Mouse (Mus musculus): ENCODE results near the gene Rab10. TPM values are rescaled to one million over a fixed set of nuclear protein-coding genes. Genes with fewer than 3 reads are reported as not detected.

Rab10 gene
- total RNA-seq, 1 experiment from 2014 or later, result 227 TPM

- no peak for DNase-seq
Observed at GRCm38 (mm10) chr12:3296056-3296455, 13.7 kb downstream of the Rab10 start.

- DNase-seq, result no peak
Observed at GRCm38 (mm10) chr12:3291849-3292248, 17.9 kb downstream of the Rab10 start.

- no peak for DNase-seq
Observed at GRCm38 (mm10) chr12:3291038-3291437, 18.7 kb downstream of the Rab10 start.

GRCm38 (mm10) chr12:3288440-3288839 lies 21.3 kb downstream of the Rab10 start:
- no peak for DNase-seq

DNA sequence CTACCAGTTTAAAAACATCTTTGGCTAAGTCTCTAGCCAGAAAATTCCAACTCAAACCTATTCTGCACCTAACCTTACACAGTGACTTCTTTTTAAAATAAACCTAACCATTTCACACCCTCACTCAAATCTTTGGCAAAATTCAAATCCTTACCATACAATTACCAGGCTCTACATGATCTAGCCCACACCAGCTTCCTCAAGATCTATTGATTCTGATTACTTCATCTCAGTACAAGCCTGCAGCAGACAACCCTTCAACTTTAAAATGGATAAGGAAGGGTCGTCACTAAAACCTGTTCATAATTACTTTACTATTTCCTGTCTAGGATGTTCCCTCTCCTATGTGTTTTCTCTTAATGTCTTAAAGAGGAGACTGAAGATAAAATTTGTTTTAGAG lies 23.9 kb downstream of the Rab10 start:
- DNase-seq, result no peak

GRCm38 (mm10) chr12:3285377-3285776 lies 24.4 kb downstream of the Rab10 start:
- no peak for DNase-seq

DNA sequence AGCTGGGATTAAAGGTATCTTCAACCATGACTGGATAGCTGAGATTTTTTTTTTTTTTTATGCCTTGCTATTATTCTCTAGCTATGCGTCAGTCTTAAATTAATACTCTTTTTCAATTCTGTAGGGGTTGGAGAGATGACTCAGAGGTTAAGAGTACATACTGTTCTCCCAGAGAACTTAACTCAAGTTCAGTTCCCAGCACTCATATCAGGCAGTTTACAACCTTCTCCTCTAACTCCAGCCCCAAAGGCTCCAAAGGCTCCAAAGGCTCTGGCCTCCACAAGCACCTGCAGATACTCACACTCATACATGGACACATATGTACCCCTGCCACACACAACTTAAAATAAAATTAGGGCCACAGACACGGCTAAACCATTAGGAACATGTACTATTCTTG lies 25.3 kb downstream of the Rab10 start:
- DNase-seq, result no peak

GRCm38 (mm10) chr12:3283829-3284440 lies 25.8 kb downstream of the Rab10 start:
- DNase-seq, result no peak

- DNase-seq, result peak; percentile 11
Observed at GRCm38 (mm10) chr12:3282954-3283353, 26.8 kb downstream of the Rab10 start.

GRCm38 (mm10) chr12:3282520-3282919 lies 27.2 kb downstream of the Rab10 start:
- no peak for DNase-seq

DNA sequence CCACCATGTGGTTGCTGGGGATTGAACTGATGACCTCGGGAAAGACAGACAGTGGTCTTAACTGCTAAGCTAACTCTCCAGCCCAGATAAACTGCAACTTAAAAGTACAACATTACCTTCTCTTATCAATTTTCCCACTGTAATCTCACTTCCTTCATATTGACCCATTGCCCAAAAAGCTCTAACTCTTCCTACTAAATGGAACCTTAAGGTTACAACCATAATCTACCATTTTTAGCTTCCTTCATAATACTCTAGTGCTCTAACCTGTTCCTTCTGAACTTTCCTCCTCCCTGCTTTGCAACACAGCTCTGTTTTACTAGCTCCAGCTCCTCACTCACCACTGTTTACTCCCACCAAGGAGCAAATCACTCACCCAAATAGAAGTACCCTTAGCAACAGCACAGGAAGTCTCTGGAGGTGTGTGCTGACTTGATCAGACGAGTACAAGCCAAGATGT lies 30.9 kb downstream of the Rab10 start:
- DNase-seq, result no peak

DNA sequence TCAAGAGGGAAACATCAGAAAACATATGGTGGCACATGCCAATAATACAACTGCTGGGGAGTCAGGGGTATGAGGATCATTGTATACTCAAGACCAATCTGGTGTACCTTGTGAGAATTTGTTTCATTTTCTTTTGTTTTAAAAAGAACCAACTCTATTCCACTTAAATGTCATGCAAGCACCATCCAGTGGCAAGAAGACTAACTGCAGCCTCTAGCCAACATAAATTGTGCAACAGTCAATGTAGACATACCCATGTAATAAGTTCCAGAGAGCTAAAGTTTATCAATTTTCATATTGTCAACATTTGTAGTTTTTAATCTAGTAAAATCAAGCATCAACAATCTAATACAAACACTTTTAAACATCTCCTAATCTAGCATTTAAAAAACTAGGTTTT lies 39.0 kb downstream of the Rab10 start:
- no peak for DNase-seq

DNA sequence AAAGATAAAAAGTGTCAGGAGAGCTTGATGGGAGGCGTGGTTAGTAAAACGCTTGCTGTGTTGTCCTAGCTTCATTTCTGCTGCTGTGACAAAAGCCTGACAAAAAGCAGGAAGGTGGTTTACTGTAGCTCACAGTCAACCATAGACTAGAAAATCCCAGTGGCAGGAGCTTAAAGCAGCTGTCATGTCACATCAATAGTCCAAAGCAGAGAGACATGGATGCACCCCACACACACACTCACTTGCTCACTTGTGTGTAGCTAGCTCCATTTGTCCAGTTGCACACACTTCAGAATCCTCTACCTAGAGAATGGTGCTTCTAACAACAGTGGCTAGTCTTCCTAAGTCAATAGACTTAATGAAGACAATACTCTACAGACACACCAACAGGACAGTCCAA lies 42.4 kb downstream of the Rab10 start:
- DNase-seq, result no peak

DNA sequence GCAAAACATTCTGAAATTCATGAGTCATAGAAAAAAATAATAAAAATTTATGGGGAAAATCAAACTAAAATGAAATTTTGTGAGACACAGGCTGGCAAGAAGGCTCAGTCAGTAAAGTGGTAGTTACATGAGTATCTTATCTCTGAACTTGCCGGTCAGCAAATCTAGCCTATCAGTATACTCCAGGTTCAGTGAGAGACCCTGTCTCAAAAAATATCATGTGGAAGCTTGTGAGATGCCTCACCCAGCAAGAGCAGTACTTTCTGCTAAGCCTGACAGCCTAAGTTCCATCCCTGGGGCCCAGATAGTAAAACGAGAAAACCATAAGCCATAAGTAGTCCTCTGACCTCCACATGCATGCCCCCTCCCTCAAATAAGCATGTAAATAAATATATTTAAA lies 44.6 kb downstream of the Rab10 start:
- no peak for DNase-seq

DNA sequence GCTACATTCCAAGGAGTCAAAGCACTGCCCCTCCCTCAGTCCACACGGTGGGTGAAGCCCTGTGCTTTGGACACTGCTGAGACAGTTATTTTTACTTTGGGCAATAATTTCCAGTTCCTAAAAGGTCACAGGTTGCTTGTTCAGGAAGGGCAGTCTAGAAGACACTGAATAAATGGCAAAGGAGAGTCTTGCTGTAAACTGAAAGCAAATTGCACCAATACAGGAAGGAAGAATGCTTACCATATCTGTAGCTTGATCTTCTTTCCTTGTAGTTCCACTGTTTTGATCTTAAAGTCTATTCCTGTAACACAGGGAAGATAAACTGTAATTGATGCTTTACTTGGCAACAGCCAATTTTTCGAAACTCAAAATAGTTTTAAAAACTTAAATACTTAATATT lies 45.3 kb downstream of the Rab10 start:
- no peak for DNase-seq

GRCm38 (mm10) chr12:3261596-3261995 lies 48.2 kb downstream of the Rab10 start:
- no peak for DNase-seq

DNA sequence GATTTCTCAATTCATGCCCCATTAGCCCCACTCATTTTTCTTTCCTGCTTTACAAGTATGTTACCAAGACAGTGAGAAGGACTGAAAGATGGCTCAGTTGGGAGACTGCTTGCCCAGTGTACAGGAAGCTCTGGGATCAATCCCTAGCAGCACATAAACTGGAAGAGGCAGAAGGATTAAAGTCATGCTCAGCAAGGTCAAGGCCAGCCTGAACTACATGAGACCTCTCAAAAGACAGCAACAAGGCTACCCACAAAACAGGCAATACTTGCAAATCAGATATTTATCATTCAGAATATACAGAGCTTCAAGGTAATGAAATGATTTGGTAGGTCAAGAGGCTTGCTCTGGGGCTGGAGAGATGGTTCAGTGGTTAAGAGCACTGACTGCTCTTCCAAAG lies 53.8 kb downstream of the Rab10 start:
- DNase-seq, result no peak

DNA sequence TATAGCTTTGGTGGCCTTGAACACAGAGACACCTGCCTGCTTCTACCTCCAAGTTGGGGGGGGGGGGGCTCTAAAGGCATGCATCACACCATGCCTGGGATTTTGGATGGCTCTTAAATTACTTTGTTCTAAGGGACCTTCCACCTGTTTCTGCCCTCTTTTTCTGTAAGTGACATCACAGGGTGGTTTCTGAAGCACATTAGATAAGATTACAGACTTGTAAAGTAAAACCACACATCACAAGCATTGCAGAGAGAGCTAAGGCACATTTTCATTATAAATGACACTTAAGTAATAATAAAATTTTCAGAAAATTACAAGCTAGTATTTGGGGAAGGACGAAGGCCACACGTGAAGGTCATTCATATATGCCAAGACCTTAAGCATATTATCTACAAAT lies 54.3 kb downstream of the Rab10 start:
- DNase-seq, result no peak

DNA sequence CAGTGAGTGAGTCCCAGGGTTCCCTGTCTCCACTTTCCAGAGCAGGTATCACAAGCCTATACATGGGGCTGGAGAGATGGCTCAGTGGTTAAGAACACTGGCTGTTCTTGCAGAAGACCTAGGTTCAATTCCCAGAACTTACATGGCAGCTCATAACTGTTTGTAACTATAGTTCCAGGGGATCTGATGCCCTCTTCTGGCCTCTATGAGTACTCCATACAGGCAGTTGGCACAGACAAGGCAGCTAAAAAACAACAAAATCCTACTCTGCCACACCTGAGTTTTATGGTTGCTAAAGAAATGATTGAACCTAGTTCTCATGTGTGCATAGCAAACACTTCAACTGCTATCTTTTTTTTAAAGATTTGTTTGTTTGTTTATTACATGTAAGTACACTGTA lies 56.2 kb downstream of the Rab10 start:
- DNase-seq, result no peak

DNA sequence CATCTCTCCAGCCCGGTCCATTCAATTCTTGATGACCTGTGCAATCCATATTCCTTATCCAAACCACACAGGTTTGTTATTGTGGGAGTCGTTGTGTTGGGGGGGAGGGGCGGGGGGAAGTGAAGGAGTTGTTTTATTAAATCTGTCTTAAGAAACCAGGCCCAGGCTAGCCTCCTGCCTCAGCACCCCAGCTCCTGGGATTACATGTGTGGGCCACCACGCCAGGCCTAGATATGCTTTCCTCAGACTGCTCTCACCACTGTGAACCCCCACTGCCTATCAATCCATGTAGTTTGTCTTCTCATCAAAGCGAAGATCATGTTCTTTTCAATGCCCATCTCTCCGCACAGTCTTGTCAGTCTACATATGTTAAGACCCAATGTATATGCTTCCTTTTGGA lies 63.7 kb downstream of the Rab10 start:
- DNase-seq, result no peak

- no peak for DNase-seq
Observed at GRCm38 (mm10) chr12:3239544-3239943, 70.2 kb downstream of the Rab10 start.

DNA sequence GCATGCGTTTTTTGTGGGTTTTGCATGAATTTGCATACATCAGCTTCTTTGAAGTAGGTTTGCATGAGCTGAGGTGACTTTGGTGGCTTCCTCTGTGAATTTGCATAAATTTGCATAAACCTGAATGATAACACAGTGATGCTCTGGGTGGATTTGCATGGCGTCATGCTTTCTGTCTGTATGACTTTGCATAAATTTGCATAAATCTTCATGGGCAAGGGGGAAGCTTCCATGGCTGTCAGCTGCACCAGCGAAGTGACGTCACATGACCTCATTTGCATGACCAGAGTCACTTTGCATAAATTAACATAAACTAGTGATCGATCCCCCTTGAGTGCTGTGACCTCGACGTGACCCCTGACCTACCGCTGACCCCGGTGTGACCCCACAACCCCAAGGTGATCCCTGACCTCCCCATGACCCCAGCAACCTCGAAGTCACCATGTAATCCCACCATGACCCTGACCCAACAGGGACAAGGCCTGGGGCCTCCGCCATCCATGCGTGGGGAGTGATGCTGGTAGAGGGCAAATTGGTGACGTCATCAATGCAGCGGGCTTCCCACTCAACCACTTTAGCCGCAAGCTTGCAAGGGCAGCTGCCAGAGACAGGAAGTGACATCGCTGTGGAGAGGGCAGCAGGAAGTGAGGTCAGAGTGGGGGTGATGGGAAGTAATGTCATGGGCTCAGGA lies 71.3 kb downstream of the Rab10 start:
- DNase-seq, result no peak

- no peak for DNase-seq
Observed at GRCm38 (mm10) chr12:3237799-3238198, 72.0 kb downstream of the Rab10 start.
